Mouse (Mus musculus) cortical plate, adult 2 months (tissue): ENCODE results near the gene Chchd1.
A peak's percentile ranks its signal among the peaks of the same experiment; 100 is the strongest.

ENCODE experiments used
- CTCF ChIP-seq: fragments of 200-500 bp; IDR thresholded peaks from 2 replicates; pipeline ENCODE4 v1.5.1; 2011; ENCODE audit warnings: mild to moderate bottlenecking, control low read depth, low read length; ENCODE audit not compliant: insufficient read depth; ENCODE audit errors: extremely low read depth
- POLR2A ChIP-seq: fragments of 200-500 bp; IDR thresholded peaks from 2 replicates; pipeline ENCODE4 v1.6.1; 2011; ENCODE audit warnings: mild to moderate bottlenecking, low read length, control low read depth; ENCODE audit not compliant: insufficient read depth; ENCODE audit errors: extremely low read depth

DNA sequence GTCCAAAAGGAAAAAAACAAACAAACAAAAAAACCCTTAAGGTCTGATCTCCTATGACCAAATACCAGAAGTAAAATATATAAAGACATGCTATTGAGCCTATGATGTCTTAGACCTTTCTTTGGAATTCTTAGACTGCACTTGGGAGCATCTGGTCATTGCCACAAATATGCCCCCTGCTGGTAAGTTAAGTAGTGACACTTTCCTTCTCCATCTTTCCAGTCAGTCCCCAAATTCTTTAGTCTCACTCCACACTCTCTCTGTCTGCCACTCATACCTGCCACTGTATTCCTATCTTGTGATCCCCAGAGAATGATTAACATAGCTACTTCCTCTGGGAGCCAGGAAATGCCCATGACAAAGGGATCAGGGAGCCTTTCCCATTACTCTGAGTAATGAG lies 44.5 kb upstream of the Chchd1 start:
- no peak for TF ChIP-seq POLR2A
- peak; percentile 60 for TF ChIP-seq CTCF
